Mouse (Mus musculus): ENCODE data around the gene Crim1. TPM values are rescaled to one million over a fixed set of nuclear protein-coding genes. Genes with fewer than 3 reads are reported as not detected.

Gene Crim1
- polyA plus RNA-seq, 1 experiment from 2014 or later: 2.6 TPM

- Histone ChIP-seq H3K27ac (replicated peaks in 1 of 2; ENCODE audit: control insufficient read depth in 1 of 2, insufficient read depth in 1 of 2, low read depth in 2 of 2, low read length in 2 of 2) (no peak overlapping the region), H3K27me3 (ENCODE audit: control insufficient read depth, insufficient read depth, low read length) (no peaks in the 10 kb centered on the region), H3K4me1 (ENCODE audit: control insufficient read depth in 2 of 2, insufficient read depth in 2 of 2, low read length in 2 of 2) (peaks cover 5 to 7% of the 10 kb centered on the region in 2 experiments; a peak in 3 of 4 replicates), H3K36me3 (ENCODE audit: control insufficient read depth, insufficient read depth, low read length) (peaks cover 4% of the 10 kb centered on the region), H3K4me2 (ENCODE audit: low read length) (0 out of 2 replicates have a peak overlapping the region, but pooled peaks have one; percentile 16), H3K9ac (ENCODE audit: low read length) (no peak overlapping the region), H3K4me3 (ENCODE audit: control insufficient read depth in 1 of 2, insufficient read depth in 1 of 2, low read depth in 1 of 2, low read length in 2 of 2) (no peak overlapping the region), H3K9me3 (ENCODE audit: control insufficient read depth, low read length) (no peaks in the 10 kb centered on the region)
- ATAC-seq (ENCODE audit: insufficient number of reproducible peaks, insufficient read depth, low FRiP score, low read depth): 0 out of 2 replicates have a peak, but pooled peaks have one; percentile 26
- WGBS: 21% methylated on average over 8 of the region's 8 CpGs
Observed at GRCm38 (mm10) chr17:78298967-78299540, 99.0 kb downstream of the Crim1 start.

- Histone ChIP-seq H3K36me3 (ENCODE audit: control insufficient read depth, insufficient read depth, low read length) (peaks cover 6% of the 10 kb centered on the region), H3K4me1 (ENCODE audit: control insufficient read depth in 2 of 2, insufficient read depth in 2 of 2, low read length in 2 of 2) (peaks cover 5 to 7% of the 10 kb centered on the region in 2 experiments; a peak in 3 of 4 replicates), H3K27ac (replicated peaks in 1 of 2; ENCODE audit: control insufficient read depth in 1 of 2, insufficient read depth in 1 of 2, low read depth in 2 of 2, low read length in 2 of 2) (no peak overlapping the region), H3K9ac (ENCODE audit: low read length) (no peak overlapping the region), H3K9me3 (ENCODE audit: control insufficient read depth, low read length) (no peaks in the 10 kb centered on the region), H3K27me3 (ENCODE audit: control insufficient read depth, insufficient read depth, low read length) (no peaks in the 10 kb centered on the region), H3K4me2 (ENCODE audit: low read length) (no peak overlapping the region), H3K4me3 (ENCODE audit: control insufficient read depth in 1 of 2, insufficient read depth in 1 of 2, low read depth in 1 of 2, low read length in 2 of 2) (no peak overlapping the region)
- 71% methylated on average over 2 of the region's 2 CpGs for WGBS
- no peak for ATAC-seq (ENCODE audit: insufficient number of reproducible peaks, insufficient read depth, low FRiP score, low read depth)
Observed at GRCm38 (mm10) chr17:78303053-78303452, 103.0 kb downstream of the Crim1 start.

- Histone ChIP-seq H3K4me1 (ENCODE audit: control insufficient read depth in 2 of 2, insufficient read depth in 2 of 2, low read length in 2 of 2) (peaks cover 3 to 4% of the 10 kb centered on the region in 2 experiments; a peak in 3 of 4 replicates), H3K27me3 (ENCODE audit: control insufficient read depth, insufficient read depth, low read length) (no peaks in the 10 kb centered on the region), H3K9me3 (ENCODE audit: control insufficient read depth, low read length) (no peaks in the 10 kb centered on the region), H3K4me2 (ENCODE audit: low read length) (no peak overlapping the region), H3K4me3 (ENCODE audit: control insufficient read depth in 1 of 2, insufficient read depth in 1 of 2, low read depth in 1 of 2, low read length in 2 of 2) (no peak overlapping the region), H3K27ac (replicated peaks in 1 of 2; ENCODE audit: control insufficient read depth in 1 of 2, insufficient read depth in 1 of 2, low read depth in 2 of 2, low read length in 2 of 2) (no peak overlapping the region), H3K9ac (ENCODE audit: low read length) (no peak overlapping the region), H3K36me3 (ENCODE audit: control insufficient read depth, insufficient read depth, low read length) (peaks cover 6% of the 10 kb centered on the region)
- no peak for ATAC-seq (ENCODE audit: insufficient number of reproducible peaks, insufficient read depth, low FRiP score, low read depth)
- WGBS: 74% methylated on average over 13 of the region's 13 CpGs
Observed at GRCm38 (mm10) chr17:78304059-78304458, 104.0 kb downstream of the Crim1 start.

- 84% methylated on average over 9 of the region's 9 CpGs for WGBS
- 0 out of 4 replicates have a peak, but pooled peaks cover 0 to 2% of the 10 kb centered on the region in 2 experiments for H3K4me1 ChIP-seq (ENCODE audit: control insufficient read depth in 2 of 2, insufficient read depth in 2 of 2, low read length in 2 of 2)
Observed at GRCm38 (mm10) chr17:78306434-78306833, 106.4 kb downstream of the Crim1 start.

GRCm38 (mm10) chr17:78308221-78308620 lies 108.2 kb downstream of the Crim1 start:
- Histone ChIP-seq H3K9me3 (ENCODE audit: control insufficient read depth, low read length) (no peaks in the 10 kb centered on the region), H3K27ac (replicated peaks in 1 of 2; ENCODE audit: control insufficient read depth in 1 of 2, insufficient read depth in 1 of 2, low read depth in 2 of 2, low read length in 2 of 2) (no peak overlapping the region), H3K36me3 (ENCODE audit: control insufficient read depth, insufficient read depth, low read length) (peaks cover 6% of the 10 kb centered on the region), H3K4me1 (ENCODE audit: control insufficient read depth in 2 of 2, insufficient read depth in 2 of 2, low read length in 2 of 2) (0 out of 4 replicates have a peak, but pooled peaks cover 0 to 2% of the 10 kb centered on the region in 2 experiments), H3K9ac (ENCODE audit: low read length) (no peak overlapping the region), H3K4me2 (ENCODE audit: low read length) (no peak overlapping the region), H3K4me3 (ENCODE audit: control insufficient read depth in 1 of 2, insufficient read depth in 1 of 2, low read depth in 1 of 2, low read length in 2 of 2) (no peak overlapping the region), H3K27me3 (ENCODE audit: control insufficient read depth, insufficient read depth, low read length) (no peaks in the 10 kb centered on the region)
- ATAC-seq (ENCODE audit: insufficient number of reproducible peaks, insufficient read depth, low FRiP score, low read depth): no peak
- WGBS: 85% methylated on average over 9 of the region's 9 CpGs

More at GRCm38 (mm10) chr17:78306434-78306833, 106.4 kb downstream of the Crim1 start:
- peaks cover 6% of the 10 kb centered on the region for H3K36me3 ChIP-seq (ENCODE audit: control insufficient read depth, insufficient read depth, low read length)
- H3K9ac ChIP-seq (ENCODE audit: low read length): no peak overlapping the region
- H3K27me3 ChIP-seq (ENCODE audit: control insufficient read depth, insufficient read depth, low read length): no peaks in the 10 kb centered on the region
- H3K4me3 ChIP-seq (ENCODE audit: control insufficient read depth in 1 of 2, insufficient read depth in 1 of 2, low read depth in 1 of 2, low read length in 2 of 2): no peak overlapping the region
- H3K9me3 ChIP-seq (ENCODE audit: control insufficient read depth, low read length): no peaks in the 10 kb centered on the region
- no peak for ATAC-seq (ENCODE audit: insufficient number of reproducible peaks, insufficient read depth, low FRiP score, low read depth)
- no peak overlapping the region for H3K4me2 ChIP-seq (ENCODE audit: low read length)
- no peak overlapping the region for H3K27ac ChIP-seq (replicated peaks in 1 of 2; ENCODE audit: control insufficient read depth in 1 of 2, insufficient read depth in 1 of 2, low read depth in 2 of 2, low read length in 2 of 2)

- peaks cover 0 to 4% of the 10 kb centered on the region in 2 experiments; a peak in 1 of 4 replicates for H3K4me1 ChIP-seq (ENCODE audit: control insufficient read depth in 2 of 2, insufficient read depth in 2 of 2, low read length in 2 of 2)
- H3K9ac ChIP-seq (ENCODE audit: low read length): no peak overlapping the region
- no peak overlapping the region for H3K4me3 ChIP-seq (ENCODE audit: control insufficient read depth in 1 of 2, insufficient read depth in 1 of 2, low read depth in 1 of 2, low read length in 2 of 2)
- no peaks in the 10 kb centered on the region for H3K9me3 ChIP-seq (ENCODE audit: control insufficient read depth, low read length)
- H3K36me3 ChIP-seq (ENCODE audit: control insufficient read depth, insufficient read depth, low read length): 0 out of 2 replicates have a peak, but pooled peaks cover 4% of the 10 kb centered on the region
- H3K27me3 ChIP-seq (ENCODE audit: control insufficient read depth, insufficient read depth, low read length): no peaks in the 10 kb centered on the region
- ATAC-seq (ENCODE audit: insufficient number of reproducible peaks, insufficient read depth, low FRiP score, low read depth): no peak
- 93% methylated on average over 12 of the region's 12 CpGs for WGBS
- H3K4me2 ChIP-seq (ENCODE audit: low read length): no peak overlapping the region
- H3K27ac ChIP-seq (replicated peaks in 1 of 2; ENCODE audit: control insufficient read depth in 1 of 2, insufficient read depth in 1 of 2, low read depth in 2 of 2, low read length in 2 of 2): no peak overlapping the region
Observed at GRCm38 (mm10) chr17:78313006-78313405, 113.0 kb downstream of the Crim1 start.

GRCm38 (mm10) chr17:78313612-78314011 lies 113.6 kb downstream of the Crim1 start:
- no peak overlapping the region for H3K4me3 ChIP-seq (ENCODE audit: control insufficient read depth in 1 of 2, insufficient read depth in 1 of 2, low read depth in 1 of 2, low read length in 2 of 2)
- no peaks in the 10 kb centered on the region for H3K27me3 ChIP-seq (ENCODE audit: control insufficient read depth, insufficient read depth, low read length)
- no peak overlapping the region for H3K9ac ChIP-seq (ENCODE audit: low read length)
- no peak for ATAC-seq (ENCODE audit: insufficient number of reproducible peaks, insufficient read depth, low FRiP score, low read depth)
- no peak overlapping the region for H3K4me2 ChIP-seq (ENCODE audit: low read length)
- peaks cover 0 to 4% of the 10 kb centered on the region in 2 experiments; a peak in 1 of 4 replicates for H3K4me1 ChIP-seq (ENCODE audit: control insufficient read depth in 2 of 2, insufficient read depth in 2 of 2, low read length in 2 of 2)
- H3K9me3 ChIP-seq (ENCODE audit: control insufficient read depth, low read length): no peaks in the 10 kb centered on the region
- 59% methylated on average over 5 of the region's 5 CpGs for WGBS
- H3K27ac ChIP-seq (replicated peaks in 1 of 2; ENCODE audit: control insufficient read depth in 1 of 2, insufficient read depth in 1 of 2, low read depth in 2 of 2, low read length in 2 of 2): no peak overlapping the region
- 0 out of 2 replicates have a peak, but pooled peaks cover 4% of the 10 kb centered on the region for H3K36me3 ChIP-seq (ENCODE audit: control insufficient read depth, insufficient read depth, low read length)
